Mouse (Mus musculus) lung, postnatal 0 days (tissue): Measurements from ENCODE around the gene Psg17.

Experiments
- CTCF ChIP-seq: IDR thresholded peaks from 2 replicates; pipeline ENCODE4 v1.5.1; 2016; ENCODE audit warnings: antibody characterized with exemption, mild to moderate bottlenecking
- EP300 ChIP-seq: IDR thresholded peaks from 2 replicates; pipeline ENCODE4 v1.6.1; 2016; ENCODE audit warnings: antibody characterized with exemption, mild to moderate bottlenecking, control low read depth

DNA sequence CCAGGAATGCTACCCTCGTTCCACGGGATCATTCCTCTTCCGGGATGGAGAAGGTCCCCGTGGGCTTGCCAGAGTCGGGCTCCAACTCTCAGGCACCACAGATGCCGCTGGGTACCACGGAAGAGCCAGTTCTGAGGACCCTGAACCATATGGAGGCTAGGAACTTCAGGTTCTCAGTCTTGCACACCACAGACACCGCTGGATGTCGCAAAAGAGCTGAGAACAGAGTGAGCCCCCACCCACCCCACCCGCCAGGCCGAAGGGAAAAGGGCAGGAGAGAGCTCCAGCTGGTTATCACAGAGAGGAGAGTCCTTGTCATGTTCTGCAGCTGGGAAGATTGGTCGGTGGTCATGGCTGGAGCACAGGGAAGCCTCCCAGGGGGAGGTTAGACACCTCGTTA lies 10.9 kb upstream of the Psg17 start:
- TF ChIP-seq CTCF (peak; percentile 44), EP300 (no peak)
